Mouse (Mus musculus): ENCODE measurements around the gene Ap2s1.

- peak; percentile 29; the same call in 1 of the 2 replicates for TF ChIP-seq POLR2A (IDR thresholded peaks at IDR 0.05; ENCODE audit: borderline replicate concordance, control insufficient read depth, low read depth, low read length)
- no peak for TF ChIP-seq CTCF (IDR thresholded peaks at IDR 0.05; ENCODE audit: control insufficient read depth, insufficient read depth, low read length)
These were observed 45.7 kb downstream of the Ap2s1 start for GRCm38 (mm10) chr7:16783758-16784415.

All from bone marrow, adult 2 months (tissue).